Comparison of ENCODE assay signal across 21 mouse cellular contexts in genomic region chr10:108101521-108101920, GRCm38 (mm10).
"Had no signal": no experiment of that assay in that cellular context is flagged by ENCODE, and none has a peak within 500 bp of the region (broad histone marks: within the 10 kb centered on the region; RNA-seq: fewer than 3 reads in every experiment).

No protein-coding gene starts in this region.

- H3K4me3 ChIP-seq: gastrocnemius, adult 2 months; heart, adult 2 months; heart, embryonic 12.5 days; hindbrain, embryonic 10.5 days; hindbrain, embryonic 12.5 days; intestine, embryonic 15.5 days; kidney, embryonic 15.5 days; layer of hippocampus, adult 2 months; left cerebral cortex, adult 2 months; limb, embryonic 10.5 days; limb, embryonic 12.5 days; liver, embryonic 13.5 days; liver, embryonic 15.5 days had no signal

- H3K4me1 ChIP-seq: hindbrain, embryonic 10.5 days; hindbrain, embryonic 12.5 days; intestine, embryonic 15.5 days; kidney, embryonic 15.5 days; limb, embryonic 12.5 days; liver, embryonic 13.5 days; liver, embryonic 15.5 days had no signal

- H3K27me3 ChIP-seq: heart, embryonic 12.5 days; hindbrain, embryonic 12.5 days; intestine, embryonic 15.5 days; kidney, embryonic 15.5 days; limb, embryonic 12.5 days; liver, embryonic 13.5 days; liver, embryonic 15.5 days had no signal

- H3K27ac ChIP-seq: gastrocnemius, adult 2 months; heart, adult 2 months; hindbrain, embryonic 10.5 days; hindbrain, embryonic 12.5 days; hindbrain, embryonic 14.5 days; intestine, embryonic 15.5 days; kidney, embryonic 15.5 days; kidney, postnatal 0 days; layer of hippocampus, adult 2 months; left cerebral cortex, adult 2 months; limb, embryonic 10.5 days; limb, embryonic 12.5 days; liver, embryonic 13.5 days; liver, embryonic 15.5 days had no signal

- DNase-seq: gastrocnemius, adult 2 months; gastrocnemius, postnatal 10 days; gastrocnemius, postnatal 25 days; heart, adult 2 months; kidney, adult 2 months; kidney, adult 9 months; kidney, postnatal 25 days; liver; liver, embryonic 13.5 days had no signal

- H3K9me3 ChIP-seq: hindbrain, embryonic 10.5 days; hindbrain, embryonic 12.5 days; intestine, embryonic 15.5 days; kidney, embryonic 15.5 days; limb, embryonic 10.5 days; limb, embryonic 12.5 days; liver, embryonic 13.5 days; liver, embryonic 15.5 days had no signal

- H3K36me3 ChIP-seq: heart, embryonic 12.5 days; hindbrain, embryonic 10.5 days; hindbrain, embryonic 12.5 days; intestine, embryonic 15.5 days; kidney, embryonic 15.5 days; limb, embryonic 10.5 days; limb, embryonic 12.5 days; liver, embryonic 13.5 days; liver, embryonic 15.5 days had no signal
